Comparison of ENCODE assay signal across 14 mouse cellular contexts in the genomic region with DNA sequence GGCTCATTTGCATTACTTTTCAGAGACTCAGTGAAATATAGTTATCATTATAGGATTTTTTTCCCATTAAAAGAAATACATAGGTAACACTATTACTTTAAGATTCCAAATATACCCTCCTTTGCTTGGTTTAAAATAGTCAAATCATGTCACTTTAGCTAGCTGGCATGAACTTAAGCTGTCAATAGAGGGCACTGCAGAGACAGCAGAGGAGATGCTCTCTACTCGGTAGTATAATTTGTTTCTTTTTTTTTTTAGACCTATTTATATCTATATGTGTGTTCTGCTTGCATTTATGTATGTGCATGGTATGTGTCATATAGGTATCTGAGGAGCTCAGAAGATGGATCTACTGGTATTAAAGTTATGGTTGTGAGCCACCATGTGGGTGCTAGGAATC. TPM values are rescaled to one million over a fixed set of nuclear protein-coding genes. Genes with fewer than 3 reads are reported as not detected.
A peak's percentile ranks its signal among the peaks of the same experiment; 100 is the strongest.
DNase-seq lines count a peak whose midpoint lies in the region; TF ChIP-seq lines count a peak whose summit lies in the region.
"Had no signal": no experiment of that assay in that cellular context is flagged by ENCODE, and none has a peak within 500 bp of the region (broad histone marks: within the 10 kb centered on the region; RNA-seq: fewer than 3 reads in every experiment).

No protein-coding gene starts in this region.

- H3K4me3 ChIP-seq in lung, adult 2 months (replicated peaks; ENCODE audit: extremely low read depth, low read depth, low read length) = no peak overlapping the region
- H3K4me3 ChIP-seq: embryonic facial prominence, embryonic 15.5 days; hindbrain, embryonic 10.5 days; midbrain, embryonic 12.5 days had no signal

- DNase-seq in embryo, embryonic 10 days (ENCODE audit: low spot score) = peak; percentile 25
- no peak for DNase-seq in embryo, embryonic 11 days
- DNase-seq in lung, adult 2 months = no peak
- no peak for DNase-seq in lung, adult 18-20 months
- DNase-seq in B cell, adult 2 months = peak; percentile 25 to 32
- peak; percentile 11 for DNase-seq in brain, embryonic 14.5 days (ENCODE audit: low read depth)
- no peak for DNase-seq in adrenal gland, postnatal 10 days
- no peak for DNase-seq in gastrocnemius, adult 18-20 months (ENCODE audit: low spot score)
- DNase-seq: kidney, adult 9 months; layer of hippocampus, postnatal 36 days; right cerebral cortex, postnatal 14 days had no signal

- peaks cover 8% of the 10 kb centered on the region for H3K4me1 ChIP-seq in lung, adult 2 months (ENCODE audit: control insufficient read depth, insufficient read depth, low read length)

- 0% methylated on average over 1 of the region's 1 CpGs for WGBS in lung, adult 2 months

- no peak for TF ChIP-seq POLR2A in lung, adult 2 months (IDR thresholded peaks at IDR 0.05; ENCODE audit: borderline replicate concordance, extremely low read depth, low read depth, low read length)
- TF ChIP-seq POLR2A in brain, embryonic 14.5 days (IDR thresholded peaks at IDR 0.05; ENCODE audit: borderline replicate concordance, extremely low read depth, insufficient read depth, insufficient read length, poor library complexity, severe bottlenecking) = no peak

- peak; percentile 16; the same call in 1 of the 2 replicates for TF ChIP-seq CTCF in lung, adult 2 months (IDR thresholded peaks at IDR 0.05; ENCODE audit: insufficient read depth, low read length)
- peak; percentile 19; the same call in 1 of the 2 replicates for TF ChIP-seq CTCF in brain, embryonic 14.5 days (IDR thresholded peaks at IDR 0.05; ENCODE audit: borderline replicate concordance, extremely low read depth, insufficient read depth, insufficient read length)

RNA-seq across cellular contexts. Expression of a gene that starts 4.8 kb away (rescaled TPM):
- polyA plus RNA-seq in lung, adult 2 months (2012; rRNA removed) = 41.7 and 56.8 TPM in 2 replicates
- 34.6 and 35.8 TPM in 2 replicates for polyA plus RNA-seq in brain, embryonic 14.5 days (2012; rRNA removed)
- 10 to 100 TPM; 40.3 to 40.9 TPM for total RNA-seq in adrenal gland, postnatal 10 days (2021)
- total RNA-seq in gastrocnemius, adult 18-20 months (2021) = 10 to 100 TPM; 42.9 to 51.3 TPM

Comparison
In these comparisons a context has a peak if more than half of its experiments do, and no peak if none do; other contexts are left out.
1. DNase-seq: peak in embryo, embryonic 10 days (single experiment), B cell, adult 2 months (2 of 2) and brain, embryonic 14.5 days (single experiment); none in embryo, embryonic 11 days (single experiment), lung, adult 2 months (single experiment), lung, adult 18-20 months (0 of 2), adrenal gland, postnatal 10 days (single experiment) and gastrocnemius, adult 18-20 months (single experiment).